Mouse (Mus musculus) CH12.LX (cell line): ENCODE measurements around the gene Plppr3.

Experiments
- CTCF ChIP-seq, 2 experiments: IDR thresholded peaks in 1 of 2; conservative IDR thresholded peaks in 1 of 2; 2 replicates each; pipeline ENCODE4 v1.5.1; 2011 to 2012; ENCODE audit warnings: low read depth in 2 of 2, low read length in 2 of 2, improper control_type of control experiment in 1 of 2, inconsistent platforms in 1 of 2, mild to moderate bottlenecking in 1 of 2, moderate library complexity in 1 of 2
- EP300 ChIP-seq: IDR thresholded peaks from 2 replicates; pipeline ENCODE4 v1.6.1; 2011; ENCODE audit warnings: low read length, improper control_type of control experiment
- HCFC1 ChIP-seq: IDR thresholded peaks from 2 replicates; pipeline ENCODE4 v1.6.1; 2012; ENCODE audit warnings: low read depth, mild to moderate bottlenecking, inconsistent platforms, low read length, improper control_type of control experiment
- POLR2A ChIP-seq: IDR thresholded peaks from 2 replicates; pipeline ENCODE4 v1.6.1; 2011; ENCODE audit warnings: low read depth, mild to moderate bottlenecking, improper control_type of control experiment, low read length
- ZNF384 ChIP-seq: IDR thresholded peaks from 2 replicates; pipeline ENCODE4 v1.6.1; 2012; ENCODE audit warnings: low read depth, low read length, improper control_type of control experiment, inconsistent platforms

DNA sequence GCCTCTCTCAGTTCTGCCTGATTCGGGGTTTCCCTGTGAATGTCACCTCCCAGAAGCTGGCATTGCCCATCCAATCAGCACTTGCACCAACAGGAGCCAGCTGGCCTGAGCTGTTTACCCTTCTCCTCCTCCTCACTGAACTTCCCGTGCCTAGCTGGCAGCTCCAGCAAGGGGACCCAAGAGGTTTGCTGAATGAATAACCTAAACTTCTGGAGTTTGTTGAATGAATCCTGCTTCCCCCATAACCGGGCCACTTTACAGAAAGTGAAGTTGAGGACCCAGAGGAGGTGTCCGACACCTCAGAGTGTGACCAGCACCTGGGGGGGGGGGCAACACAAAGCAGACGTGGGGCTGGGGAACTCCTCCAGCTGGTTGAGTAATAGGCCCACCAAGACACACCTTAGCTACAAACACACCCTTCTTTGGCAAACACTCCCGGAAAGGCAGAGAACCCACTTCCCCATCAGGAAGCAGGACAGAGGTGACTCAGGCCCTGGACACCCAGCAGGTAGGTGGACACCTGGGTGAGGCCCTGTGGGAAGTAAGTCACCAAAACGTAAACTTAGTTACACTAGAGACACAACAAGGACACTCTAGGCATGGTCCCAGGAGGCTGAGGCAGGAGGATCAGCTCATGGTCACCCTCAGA lies 40.6 kb upstream of the Plppr3 start:
- no peak for TF ChIP-seq HCFC1
- TF ChIP-seq CTCF (conservative IDR thresholded peaks at IDR 0.05 in 1 of 2, IDR thresholded peaks at IDR 0.05 in 1 of 2; ENCODE audit: low read depth in 2 of 2, low read length in 2 of 2) = no peak
- TF ChIP-seq ZNF384 = no peak
- TF ChIP-seq EP300 = no peak
- TF ChIP-seq POLR2A = no peak
